Mouse (Mus musculus) urinary bladder, postnatal 25 days (tissue): Measurements from ENCODE around the gene Cpt1a.

ENCODE experiments used
- DNase-seq: peaks from one replicate; pipeline ENCODE4 v3.0.0; 2022; ENCODE audit warnings: low spot score

Cpt1a gene

GRCm38 (mm10) chr19:3322261-3322969 lies at the start of gene Cpt1a:
Gene Cpt1a, plus strand, starts transcription at chr19:3322334.
- peak; percentile 41 for DNase-seq

DNA sequence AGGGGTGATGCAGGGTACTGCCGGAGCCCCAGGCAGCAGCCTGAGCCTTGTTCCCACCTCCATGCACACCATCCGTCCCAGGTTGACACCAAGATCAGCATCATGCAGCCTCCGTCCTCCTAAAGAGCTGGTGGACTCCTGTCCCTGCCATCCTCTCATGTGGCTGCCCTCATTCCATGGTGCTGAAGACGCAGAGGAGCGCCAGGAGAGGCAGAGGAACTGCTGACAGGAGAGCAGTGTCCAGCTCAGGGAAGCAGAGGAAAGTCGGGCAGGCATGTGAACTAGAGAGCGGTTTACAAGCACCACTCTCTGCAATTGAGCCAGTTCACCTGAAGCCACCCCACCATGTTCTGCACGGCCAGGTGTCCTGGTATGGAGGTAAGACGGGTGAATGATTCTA lies 48.8 kb upstream of the Cpt1a start:
- DNase-seq, result no peak

DNA sequence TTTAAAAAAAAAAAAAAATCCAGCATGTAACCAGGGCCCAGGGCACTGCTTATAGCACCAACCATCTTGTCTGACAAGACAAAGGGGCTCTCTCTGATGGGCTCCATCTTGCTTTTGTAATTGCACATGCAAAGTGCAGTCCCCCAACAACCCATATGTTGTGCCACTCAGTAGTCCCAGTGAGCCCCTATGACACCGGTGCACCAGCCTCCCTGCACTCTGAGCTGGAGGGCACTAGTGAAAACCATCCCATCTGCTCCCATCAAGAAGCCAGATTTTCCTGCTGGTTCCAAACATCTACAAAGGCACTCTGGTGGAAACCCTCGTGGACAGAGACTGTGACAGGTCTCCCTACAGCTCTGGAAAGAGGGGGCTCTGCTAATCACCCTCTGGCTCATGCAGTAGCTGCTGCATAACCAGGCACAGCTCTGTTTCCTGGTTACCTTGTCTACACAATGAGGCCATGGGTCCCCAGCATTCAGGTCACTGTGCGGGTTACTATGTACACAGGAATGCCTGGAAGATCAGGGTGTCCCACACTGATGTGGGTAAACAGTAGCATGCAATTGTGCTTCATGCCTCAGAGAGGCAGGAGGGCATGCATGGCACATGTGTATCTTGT lies 46.3 kb upstream of the Cpt1a start:
- DNase-seq, result no peak

DNA sequence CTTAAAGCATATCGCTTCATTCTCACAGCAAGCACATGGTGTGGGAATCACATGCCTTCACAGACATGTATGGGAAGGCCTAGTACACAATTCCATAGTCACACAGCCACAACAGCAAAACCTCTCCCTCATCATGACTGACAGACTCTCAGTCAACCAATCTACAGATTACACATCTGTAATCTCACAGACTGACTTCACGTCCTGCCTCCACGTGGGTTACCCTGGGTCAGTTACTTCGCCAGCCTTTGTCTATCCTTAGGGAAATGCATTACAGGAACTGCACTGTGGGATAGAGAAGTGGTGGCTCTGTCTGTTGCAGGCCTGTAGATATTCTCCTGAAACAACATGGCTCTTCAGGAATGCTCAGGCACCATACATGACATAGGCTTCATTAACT lies 40.2 kb upstream of the Cpt1a start:
- DNase-seq, result no peak

GRCm38 (mm10) chr19:3282572-3283467 lies 39.3 kb upstream of the Cpt1a start, which contains the start of the genes Mrpl21 and Ighmbp2:
Gene Mrpl21, plus strand, starts transcription at chr19:3282901.
Gene Ighmbp2, minus strand, starts transcription at chr19:3283017.
- DNase-seq, result peak; percentile 88

DNA sequence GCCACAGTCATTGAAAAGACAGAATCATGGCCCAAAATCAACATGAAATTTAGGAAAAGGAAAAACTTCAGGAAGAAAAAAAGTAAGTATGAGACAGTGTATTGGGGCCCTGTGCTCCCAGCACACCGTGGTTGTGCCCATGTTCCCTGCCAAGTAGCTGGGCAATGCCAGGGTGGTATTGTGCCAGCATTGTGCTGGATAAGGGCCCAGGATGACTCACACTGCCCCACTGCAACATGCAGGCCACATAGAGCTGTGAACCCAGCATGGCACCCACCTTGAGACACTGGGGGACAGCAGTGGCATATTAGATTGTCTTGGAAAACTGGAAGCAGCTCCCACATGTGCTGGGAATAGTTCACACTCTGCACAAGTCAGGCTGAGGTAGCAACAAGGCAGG lies 33.1 kb upstream of the Cpt1a start:
- DNase-seq, result no peak

DNA sequence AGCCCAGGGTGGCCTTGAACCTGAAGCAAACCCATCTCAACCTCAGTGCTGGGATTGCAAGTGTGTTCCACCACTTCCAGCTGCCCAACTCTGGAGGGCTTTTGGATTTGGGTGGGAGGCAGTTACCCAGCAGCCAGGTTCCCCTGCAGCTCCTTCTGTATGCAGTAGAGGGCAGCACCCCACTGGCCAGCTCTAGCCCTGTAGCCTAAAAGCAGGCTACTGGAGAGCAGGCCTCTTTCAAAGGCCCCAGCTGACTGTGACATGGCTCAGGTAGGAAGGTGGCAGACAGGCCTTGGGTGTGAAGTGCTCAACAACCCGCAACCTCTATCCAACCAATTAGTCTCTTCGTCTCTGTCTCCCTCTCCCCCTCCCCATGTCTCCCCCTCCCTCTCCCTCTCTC lies 30.1 kb upstream of the Cpt1a start:
- peak; percentile 48 for DNase-seq

DNA sequence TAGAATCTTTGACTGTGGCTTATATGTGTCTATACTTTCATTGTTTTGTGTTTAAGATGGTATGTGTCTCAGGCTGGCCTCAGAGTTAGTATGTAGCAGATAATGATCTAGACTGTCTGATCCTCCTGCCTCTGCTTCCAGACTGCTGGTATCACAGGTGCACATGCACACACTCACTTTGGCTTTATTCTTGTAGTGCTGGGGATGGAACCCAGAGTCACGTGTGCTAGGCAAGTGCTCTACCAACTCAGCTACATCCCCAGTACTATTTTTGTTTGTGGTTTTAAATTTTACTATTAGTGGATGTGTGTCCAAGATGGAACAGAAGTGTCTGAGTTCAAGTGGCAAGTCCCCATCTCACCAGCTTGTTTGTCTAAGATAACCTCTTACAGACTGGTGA lies 29.1 kb upstream of the Cpt1a start:
- no peak for DNase-seq

DNA sequence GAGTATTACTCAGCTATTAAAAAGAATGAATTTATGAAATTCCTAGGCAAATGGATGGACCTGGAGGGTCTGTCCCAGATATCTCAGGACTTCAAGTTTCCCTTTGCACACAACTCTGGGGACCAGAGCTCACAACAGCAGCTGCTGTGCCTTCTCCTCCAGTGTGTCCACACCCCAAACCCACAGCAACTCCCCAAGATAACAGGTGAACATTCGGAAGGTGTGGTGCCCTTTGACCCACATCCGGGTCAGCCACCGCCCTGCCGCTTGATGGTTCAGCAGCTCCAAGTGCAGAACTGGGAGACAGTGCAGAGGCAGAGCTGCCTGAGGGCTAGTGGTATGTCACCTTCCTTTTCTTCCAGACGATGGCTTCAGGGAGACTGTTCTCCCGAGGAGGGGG lies 26.9 kb upstream of the Cpt1a start:
- DNase-seq, result no peak

DNA sequence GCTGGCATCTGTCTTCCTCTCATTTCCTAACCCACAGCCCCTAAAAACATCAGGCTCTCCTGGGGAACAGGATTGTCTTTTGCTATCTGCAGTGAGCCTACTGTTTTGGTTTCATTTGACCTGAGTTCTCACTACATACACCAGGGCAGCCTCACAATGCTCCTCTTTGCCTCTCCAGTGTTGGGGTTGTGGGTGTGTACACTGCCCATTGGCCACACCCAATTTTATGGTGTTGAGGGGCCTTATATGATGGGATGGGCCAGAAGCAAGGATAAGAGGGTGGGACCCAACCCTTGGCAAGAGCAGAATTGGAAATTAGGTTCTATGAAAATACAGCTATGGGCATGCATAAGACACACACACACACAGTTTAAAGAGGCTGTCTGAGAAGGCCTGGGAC lies 25.1 kb upstream of the Cpt1a start:
- no peak for DNase-seq

DNA sequence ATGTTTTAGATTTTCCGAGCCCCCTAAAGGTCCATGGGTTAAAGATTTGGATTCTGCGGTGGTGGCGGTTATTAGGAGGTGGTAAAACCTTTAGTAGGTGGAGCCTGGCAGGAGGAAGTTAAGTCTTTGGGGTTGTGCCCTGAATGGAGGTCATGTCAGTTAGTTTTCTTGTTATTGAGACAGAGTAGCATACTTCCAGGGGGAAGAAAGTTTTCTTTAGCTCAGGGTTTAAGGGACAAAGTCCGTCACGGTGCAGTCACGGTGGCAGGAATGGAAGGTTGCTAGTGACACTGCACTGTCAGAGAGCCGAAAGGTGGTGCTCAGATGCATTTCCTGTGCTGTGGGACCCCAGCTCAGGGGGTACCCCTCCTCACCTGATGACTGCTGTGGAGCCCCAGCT lies 24.4 kb upstream of the Cpt1a start:
- DNase-seq, result no peak

DNA sequence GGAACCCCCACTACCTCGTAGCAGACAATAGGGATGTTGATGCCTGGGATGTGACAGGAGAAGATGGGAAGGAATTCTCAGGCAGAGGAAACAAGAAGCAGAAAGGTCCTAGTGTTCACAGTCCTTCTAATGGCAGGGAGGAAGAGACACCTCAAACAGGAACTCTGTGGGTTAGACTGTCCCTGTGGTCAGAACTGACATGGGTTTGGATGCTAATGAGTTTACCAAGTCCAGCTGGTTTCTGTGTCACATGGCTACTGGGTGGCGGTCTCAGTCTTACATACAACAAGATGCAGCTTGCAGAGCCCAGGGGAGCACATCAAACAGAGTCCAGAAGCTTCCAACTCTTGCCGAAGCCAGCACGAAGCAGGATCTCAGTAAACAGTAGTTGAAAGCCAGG lies 18.1 kb upstream of the Cpt1a start:
- DNase-seq, result no peak

DNA sequence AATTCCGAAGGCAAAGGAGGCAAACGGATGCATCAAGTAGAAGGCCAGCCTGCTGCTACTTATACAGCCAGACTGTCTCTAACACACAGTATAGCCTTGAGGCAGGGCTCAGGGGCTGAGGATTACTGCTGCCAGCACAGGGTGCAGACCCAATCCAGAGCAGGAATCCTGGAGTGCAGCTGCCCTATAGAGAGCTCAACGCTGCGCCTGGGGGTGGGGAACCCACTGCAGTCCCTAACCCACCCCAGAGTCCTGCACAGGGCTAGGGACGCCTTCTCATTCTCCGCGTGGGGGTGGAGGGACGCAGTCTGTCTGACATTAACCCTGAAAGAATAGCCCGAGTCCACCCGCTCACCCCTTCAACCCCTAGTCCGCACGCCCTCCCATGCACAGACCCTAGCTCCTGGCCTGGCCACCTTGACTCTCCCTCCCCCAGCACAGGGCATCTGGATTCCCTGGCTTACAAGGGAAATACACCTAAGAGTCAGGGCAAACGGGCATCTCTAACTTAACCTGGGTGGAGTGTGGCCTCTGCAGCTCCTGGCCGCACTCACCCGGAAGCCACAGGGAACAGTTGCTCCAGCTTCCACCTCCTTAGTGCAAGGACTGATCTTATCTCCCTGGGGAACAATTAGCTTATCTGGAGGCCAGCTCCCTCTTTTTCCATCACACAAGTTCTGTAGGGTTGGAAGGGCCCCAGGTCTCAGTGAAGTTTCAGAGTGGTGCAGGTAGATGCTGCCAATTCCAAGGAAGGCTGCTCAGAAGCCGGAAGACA lies 14.8 kb upstream of the Cpt1a start:
- DNase-seq, result no peak

DNA sequence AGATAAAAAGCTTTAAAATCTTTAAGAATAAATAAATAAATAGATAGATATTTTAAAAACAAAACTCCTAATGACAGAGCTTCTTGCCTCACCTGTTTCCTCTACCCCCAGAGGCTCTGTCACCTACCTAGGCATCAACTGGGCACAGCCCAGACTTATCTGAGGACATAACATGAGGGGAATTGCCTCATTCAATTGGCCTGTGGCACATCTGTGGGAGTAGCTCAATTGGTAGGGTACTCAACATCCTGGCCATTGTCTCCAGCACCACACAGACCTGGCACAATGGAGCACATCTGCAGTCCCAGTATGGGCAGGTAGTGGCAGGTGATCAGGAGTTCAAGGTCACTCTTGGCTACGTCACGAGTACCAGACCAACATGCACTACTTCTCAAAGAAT lies 2.8 kb upstream of the Cpt1a start:
- DNase-seq, result no peak

DNA sequence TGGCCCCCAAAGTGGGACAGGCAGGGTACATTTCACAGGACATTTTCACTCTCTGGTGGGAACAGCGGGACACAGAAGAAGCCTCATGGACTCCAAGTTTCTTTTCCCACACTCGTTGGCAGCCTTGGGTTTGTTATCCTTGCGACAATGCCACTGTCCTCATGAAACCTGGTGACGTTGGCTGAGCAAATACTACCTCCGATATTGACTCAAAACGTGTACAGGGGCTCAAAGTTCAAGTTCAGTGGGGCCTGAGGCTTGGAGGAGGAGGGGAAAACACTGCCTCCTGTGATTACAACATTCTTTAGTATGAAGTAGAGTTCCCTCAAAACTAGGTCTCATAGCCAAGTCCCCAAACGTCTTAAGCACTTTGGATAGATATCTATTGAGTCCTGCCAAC lies 2.0 kb upstream of the Cpt1a start:
- DNase-seq, result no peak

GRCm38 (mm10) chr19:3320801-3321200 lies 1.3 kb upstream of the Cpt1a start:
- DNase-seq, result no peak

DNA sequence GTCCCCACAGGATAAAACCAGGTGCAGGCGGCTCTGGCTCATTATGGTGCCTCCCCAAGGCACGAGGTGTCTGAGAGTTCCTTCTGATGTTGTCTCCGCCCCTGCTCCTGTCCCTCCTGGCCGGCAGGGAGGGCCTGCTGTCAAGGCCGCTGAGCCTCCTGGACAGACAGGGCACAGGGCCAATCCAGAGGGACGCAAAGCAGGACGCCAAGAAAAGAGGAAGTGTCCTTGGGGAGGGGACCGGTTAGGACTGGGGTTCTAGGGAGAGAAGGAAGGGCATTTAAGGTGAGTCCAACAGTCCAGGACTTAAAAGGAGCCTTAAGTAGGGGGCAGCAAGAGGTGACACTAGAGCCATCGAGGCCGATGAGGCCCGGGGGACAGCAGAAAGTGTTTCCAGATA lies 517 bp upstream of the Cpt1a start:
- DNase-seq, result peak; percentile 58

DNA sequence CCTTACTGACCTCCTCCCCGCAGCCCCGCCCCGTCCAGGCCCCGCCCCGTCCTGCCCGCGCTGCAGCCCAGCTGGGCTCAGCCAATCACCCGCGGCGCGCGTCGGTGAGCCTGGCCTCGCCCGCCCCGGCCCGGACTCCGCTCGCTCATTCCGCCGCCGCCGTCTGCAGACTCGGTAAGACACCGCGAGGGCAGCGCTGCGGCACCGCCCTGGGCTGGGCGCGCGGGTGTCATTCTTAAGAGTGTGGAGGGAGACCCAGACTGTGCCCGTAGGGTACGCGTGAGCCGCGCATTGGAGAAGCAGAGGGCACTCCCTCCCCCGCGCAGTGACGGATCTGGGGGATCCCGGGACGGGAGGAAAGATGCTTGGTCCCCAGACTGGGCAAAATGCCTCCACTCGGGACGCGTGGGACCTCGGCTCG lies 1.1 kb downstream of the Cpt1a start:
- peak; percentile 86 for DNase-seq

GRCm38 (mm10) chr19:3323753-3324270 lies 1.7 kb downstream of the Cpt1a start:
- DNase-seq, result peak; percentile 68

- peak; percentile 38 for DNase-seq
Measured at GRCm38 (mm10) chr19:3324271-3324811, 2.2 kb downstream of the Cpt1a start.

GRCm38 (mm10) chr19:3324931-3325711 lies 3.0 kb downstream of the Cpt1a start:
- peak; percentile 95 for DNase-seq
